Mouse (Mus musculus) heart, embryonic 12.5 days (tissue): Measurements from ENCODE around the gene Adgra1. TPM values are rescaled to one million over a fixed set of nuclear protein-coding genes. Genes with fewer than 3 reads are reported as not detected.

Experiments used
- ATAC-seq: fragments of 200-750 bp; cut with Nextera tagmentation; 2 replicates; pipeline ENCODE4 v1.8.0; 2017; ENCODE audit warnings: moderate TSS enrichment, moderate library complexity; ENCODE audit not compliant: insufficient number of reproducible peaks, low FRiP score
- H3K27ac ChIP-seq: fragments of 300-500 bp; sonication (generic); 2 replicates; pipeline ENCODE4 v1.5.1; 2016; ENCODE audit warnings: mild to moderate bottlenecking, moderate library complexity; ENCODE audit not compliant: poor library complexity, severe bottlenecking
- H3K27me3 ChIP-seq: fragments of 300-500 bp; sonication (generic); replicated peaks from 2 replicates; pipeline ENCODE4 v1.6.1; 2016; ENCODE audit warnings: mild to moderate bottlenecking, moderate library complexity
- H3K36me3 ChIP-seq: fragments of 300-500 bp; sonication (generic); 2 replicates; pipeline ENCODE4 v1.6.1; 2016; ENCODE audit warnings: mild to moderate bottlenecking, moderate library complexity
- H3K4me1 ChIP-seq: fragments of 300-500 bp; sonication (generic); replicated peaks from 2 replicates; pipeline ENCODE4 v1.6.1; 2016; ENCODE audit warnings: mild to moderate bottlenecking
- H3K4me2 ChIP-seq: fragments of 300-500 bp; sonication (generic); 2 replicates; pipeline ENCODE4 v1.6.1; 2016; ENCODE audit warnings: mild to moderate bottlenecking, moderate library complexity
- H3K4me3 ChIP-seq: fragments of 300-500 bp; sonication (generic); 2 replicates; pipeline ENCODE4 v1.5.1; 2016; ENCODE audit warnings: mild to moderate bottlenecking
- H3K9ac ChIP-seq: fragments of 300-500 bp; sonication (generic); 2 replicates; pipeline ENCODE4 v1.6.1; 2016; ENCODE audit warnings: mild to moderate bottlenecking, moderate library complexity
- H3K9me3 ChIP-seq: fragments of 300-500 bp; sonication (generic); replicated peaks from 2 replicates; pipeline ENCODE4 v1.6.1; 2016; ENCODE audit warnings: mild to moderate bottlenecking, moderate library complexity
- WGBS: fragments of 180-500 bp; shearing (Covaris S2); methylation state at CpG from one replicate; pipeline ENCODE4 v1.1.7; 2016; 5-methylcytosine and 5-hydroxymethylcytosine counted together
- polyA plus RNA-seq: library from polyadenylated mRNA; unstranded; fragments of >200 nt; fragmentation: Nextera tagmentation; extraction: Ambion mirVana; gene quantifications from 2 replicates; pipeline ENCODE4 v1.2.1, GENCODE M21; 2016

Gene Adgra1
- polyA plus RNA-seq, 1 experiment from 2014 or later, result 0.05 TPM

- H3K4me1 ChIP-seq, result peaks cover 16% of the 10 kb centered on the region
- H3K27ac ChIP-seq, result no peak overlapping the region
- H3K4me3 ChIP-seq, result no peak overlapping the region
- H3K4me2 ChIP-seq, result no peak overlapping the region
- H3K9ac ChIP-seq, result no peak overlapping the region
- 74% methylated on average over 5 of the region's 5 CpGs for WGBS
- peaks cover 42% of the 10 kb centered on the region for H3K27me3 ChIP-seq
- no peak for ATAC-seq
- H3K9me3 ChIP-seq, result no peaks in the 10 kb centered on the region
- no peaks in the 10 kb centered on the region for H3K36me3 ChIP-seq
Observed at GRCm38 (mm10) chr7:139908176-139908575, 74.2 kb downstream of the Adgra1 start.

GRCm38 (mm10) chr7:139909469-139909868, 75.5 kb downstream of the Adgra1 start:
- Histone ChIP-seq H3K4me1 (peaks cover 21% of the 10 kb centered on the region), H3K27ac (no peak overlapping the region), H3K36me3 (no peaks in the 10 kb centered on the region), H3K4me2 (no peak overlapping the region), H3K27me3 (peaks cover 49% of the 10 kb centered on the region), H3K4me3 (no peak overlapping the region), H3K9ac (no peak overlapping the region), H3K9me3 (no peaks in the 10 kb centered on the region)
- 36% methylated on average over 6 of the region's 6 CpGs for WGBS
- ATAC-seq, result no peak

GRCm38 (mm10) chr7:139910204-139910835, 76.3 kb downstream of the Adgra1 start:
- Histone ChIP-seq H3K27me3 (peaks cover 57% of the 10 kb centered on the region), H3K4me3 (no peak overlapping the region), H3K27ac (no peak overlapping the region), H3K9ac (no peak overlapping the region), H3K36me3 (no peaks in the 10 kb centered on the region), H3K4me1 (peaks cover 23% of the 10 kb centered on the region), H3K4me2 (no peak overlapping the region), H3K9me3 (no peaks in the 10 kb centered on the region)
- no peak for ATAC-seq
- 42% methylated on average over 11 of the region's 11 CpGs for WGBS

- H3K36me3 ChIP-seq, result no peaks in the 10 kb centered on the region
- H3K9ac ChIP-seq, result no peak overlapping the region
- H3K4me2 ChIP-seq, result peak overlapping the region; percentile 60
- peaks cover 15% of the 10 kb centered on the region for H3K4me1 ChIP-seq
- ATAC-seq, result 0 out of 2 replicates have a peak, but pooled peaks have one; percentile 26
- H3K27me3 ChIP-seq, result peaks cover 82% of the 10 kb centered on the region
- H3K9me3 ChIP-seq, result no peaks in the 10 kb centered on the region
- no peak overlapping the region for H3K27ac ChIP-seq
- H3K4me3 ChIP-seq, result peak overlapping the region; percentile 31
- WGBS, result 10% methylated on average over 29 of the region's 29 CpGs
Observed at GRCm38 (mm10) chr7:139914141-139915047, 80.4 kb downstream of the Adgra1 start.

GRCm38 (mm10) chr7:139915646-139916257, 81.8 kb downstream of the Adgra1 start:
- H3K9me3 ChIP-seq, result no peaks in the 10 kb centered on the region
- H3K4me3 ChIP-seq, result no peak overlapping the region
- no peak overlapping the region for H3K9ac ChIP-seq
- no peaks in the 10 kb centered on the region for H3K36me3 ChIP-seq
- peaks cover 7% of the 10 kb centered on the region; the same call in 1 of the 2 replicates for H3K4me1 ChIP-seq
- peaks cover 94% of the 10 kb centered on the region for H3K27me3 ChIP-seq
- peak overlapping the region; percentile 20; the same call in 1 of the 2 replicates for H3K4me2 ChIP-seq
- no peak for ATAC-seq
- WGBS, result 7% methylated on average over 14 of the region's 14 CpGs
- H3K27ac ChIP-seq, result no peak overlapping the region

GRCm38 (mm10) chr7:139916345-139916744, 82.4 kb downstream of the Adgra1 start:
- Histone ChIP-seq H3K9ac (no peak overlapping the region), H3K36me3 (no peaks in the 10 kb centered on the region), H3K4me3 (no peak overlapping the region), H3K4me2 (no peak overlapping the region), H3K27me3 (peaks cover 94% of the 10 kb centered on the region), H3K4me1 (peaks cover 7% of the 10 kb centered on the region; the same call in 1 of the 2 replicates), H3K27ac (no peak overlapping the region), H3K9me3 (no peaks in the 10 kb centered on the region)
- ATAC-seq, result no peak
- 4% methylated on average over 1 of the region's 1 CpGs for WGBS

GRCm38 (mm10) chr7:139918262-139918661, 84.3 kb downstream of the Adgra1 start:
- WGBS, result 75% methylated on average over 4 of the region's 4 CpGs
- no peak overlapping the region for H3K4me3 ChIP-seq
- H3K27me3 ChIP-seq, result peaks cover 88% of the 10 kb centered on the region

More at GRCm38 (mm10) chr7:139918262-139918661, 84.3 kb downstream of the Adgra1 start:
- H3K9ac ChIP-seq, result no peak overlapping the region
- H3K36me3 ChIP-seq, result no peaks in the 10 kb centered on the region
- no peaks in the 10 kb centered on the region for H3K9me3 ChIP-seq
- H3K4me1 ChIP-seq, result peaks cover 7% of the 10 kb centered on the region; the same call in 1 of the 2 replicates
- ATAC-seq, result no peak
- no peak overlapping the region for H3K4me2 ChIP-seq
- no peak overlapping the region for H3K27ac ChIP-seq

Other genes with a start within 250 kb of the Adgra1 start
- gene Cfap46, start 150.4 kb upstream of the Adgra1 start, polyA plus RNA-seq, result 0.05 TPM in 1 of 2 replicates, not detected in the other
- gene Kndc1, start 60.5 kb downstream of the Adgra1 start, polyA plus RNA-seq, result 0.06 TPM in 1 of 2 replicates, not detected in the other
- gene Utf1, start 109.6 kb downstream of the Adgra1 start, polyA plus RNA-seq, result not detected in 2 replicates
- 0.27 and 0.33 TPM in 2 replicates for gene 6430531B16Rik, start 144.6 kb downstream of the Adgra1 start, polyA plus RNA-seq
- 0.61 and 1.0 TPM in 2 replicates for gene Adam8, start 158.4 kb downstream of the Adgra1 start, polyA plus RNA-seq
- 30.9 and 37.1 TPM in 2 replicates for gene Zfp511, start 202.2 kb downstream of the Adgra1 start, polyA plus RNA-seq
- 41.4 and 41.7 TPM in 2 replicates for gene Tubgcp2, start 202.5 kb downstream of the Adgra1 start, polyA plus RNA-seq
- not detected in 2 replicates for gene Msx3, start 214.9 kb downstream of the Adgra1 start, polyA plus RNA-seq
- gene Caly, start 248.4 kb downstream of the Adgra1 start, polyA plus RNA-seq, result 0.36 and 0.59 TPM in 2 replicates